Mouse (Mus musculus) CH12.LX (cell line): ENCODE measurements around the gene Fshr. TPM values are rescaled to one million over a fixed set of nuclear protein-coding genes. Genes with fewer than 3 reads are reported as not detected.

Experiments used
- DNase-seq: peaks from one replicate; pipeline ENCODE4 v3.0.0-alpha.2; 2013; ENCODE audit errors: extremely low read depth
- H3K27ac ChIP-seq: 2 replicates; pipeline ENCODE4 v1.5.1; 2012; ENCODE audit warnings: low read depth, mild to moderate bottlenecking, control low read depth, moderate library complexity; ENCODE audit not compliant: insufficient read depth
- H3K27me3 ChIP-seq: replicated peaks from 2 replicates; pipeline ENCODE3; 2012; ENCODE audit warnings: inconsistent platforms
- H3K36me3 ChIP-seq, 2 experiments: replicated peaks in 1 of 2; 2 replicates each; pipeline versions ENCODE3 to v1.6.1; 2012; ENCODE audit warnings: inconsistent platforms in 1 of 2, low read length in 1 of 2, mild to moderate bottlenecking in 1 of 2, mixed read lengths in 1 of 2, moderate library complexity in 1 of 2; ENCODE audit not compliant: control insufficient read depth in 1 of 2, insufficient read depth in 1 of 2
- H3K4me1 ChIP-seq, 2 experiments: 2 replicates each; pipeline ENCODE4 v1.6.1; 2012; ENCODE audit warnings: inconsistent platforms in 1 of 2, moderate library complexity in 1 of 2; ENCODE audit not compliant: insufficient read depth in 2 of 2, control insufficient read depth in 1 of 2
- H3K4me2 ChIP-seq: 2 replicates; pipeline ENCODE4 v1.6.1; 2012; ENCODE audit warnings: low read depth, mild to moderate bottlenecking, control low read depth; ENCODE audit not compliant: poor library complexity, insufficient read depth, severe bottlenecking
- H3K4me3 ChIP-seq, 3 experiments: fragments of 150-350 bp in 1 of 3; sonication (generic) in 1 of 3; replicated peaks in 1 of 3; 2 replicates each; pipeline versions ENCODE3 to v1.5.1; 2011 to 2012; ENCODE audit warnings: low read depth in 2 of 3, low read length in 2 of 3, mild to moderate bottlenecking in 2 of 3, moderate library complexity in 2 of 3, control low read depth in 1 of 3, improper control_type of control experiment in 1 of 3, inconsistent platforms in 1 of 3, mixed read lengths in 1 of 3; ENCODE audit not compliant: poor library complexity in 1 of 3
- H3K79me2 ChIP-seq: replicated peaks from 2 replicates; pipeline ENCODE4 v1.6.1; 2012; ENCODE audit warnings: mild to moderate bottlenecking, moderate library complexity; ENCODE audit not compliant: control insufficient read depth, poor library complexity, insufficient read depth, severe bottlenecking; ENCODE audit errors: extremely low read depth
- H3K9ac ChIP-seq: 2 replicates; pipeline ENCODE4 v1.6.1; 2012; ENCODE audit warnings: low read depth, mild to moderate bottlenecking, control low read depth, moderate library complexity; ENCODE audit not compliant: insufficient read depth
- H3K9me3 ChIP-seq: replicated peaks from 2 replicates; pipeline ENCODE3; 2012; ENCODE audit warnings: low read length, inconsistent platforms, mixed read lengths
- CHD1 ChIP-seq: IDR thresholded peaks from 2 replicates; pipeline ENCODE4 v1.6.1; 2012; ENCODE audit warnings: low read depth, low read length, improper control_type of control experiment, inconsistent platforms
- ELF1 ChIP-seq: IDR thresholded peaks from 2 replicates; pipeline ENCODE4 v1.6.1; 2014; ENCODE audit warnings: low read depth, mild to moderate bottlenecking, inconsistent platforms, low read length, improper control_type of control experiment
- ETS1 ChIP-seq: conservative IDR thresholded peaks from 2 replicates; pipeline ENCODE4 v1.6.1; 2012; ENCODE audit warnings: low read depth, mild to moderate bottlenecking, inconsistent platforms, low read length, improper control_type of control experiment, moderate library complexity
- GABPA ChIP-seq: IDR thresholded peaks from 2 replicates; pipeline ENCODE4 v1.6.1; 2012; ENCODE audit warnings: low read depth, low read length, improper control_type of control experiment, inconsistent platforms; ENCODE audit not compliant: insufficient replicate concordance
- JUN ChIP-seq: IDR thresholded peaks from 2 replicates; pipeline ENCODE4 v1.6.1; 2011; ENCODE audit warnings: low read depth, mild to moderate bottlenecking, low read length, improper control_type of control experiment, moderate library complexity; ENCODE audit not compliant: insufficient read depth
- JUND ChIP-seq: conservative IDR thresholded peaks from 2 replicates; pipeline ENCODE4 v1.6.1; 2011; ENCODE audit warnings: low read depth, low read length, improper control_type of control experiment
- MAFK ChIP-seq: IDR thresholded peaks from 2 replicates; pipeline ENCODE4 v1.6.1; 2011; ENCODE audit warnings: low read length, improper control_type of control experiment; ENCODE audit not compliant: insufficient replicate concordance
- MAX ChIP-seq: IDR thresholded peaks from 2 replicates; pipeline ENCODE4 v1.6.1; 2011; ENCODE audit warnings: low read length, improper control_type of control experiment
- MAZ ChIP-seq: IDR thresholded peaks from 2 replicates; pipeline ENCODE4 v1.6.1; 2012; ENCODE audit warnings: low read depth, mild to moderate bottlenecking, inconsistent platforms, low read length, improper control_type of control experiment, moderate library complexity
- MEF2A ChIP-seq: IDR thresholded peaks from 2 replicates; pipeline ENCODE4 v1.6.1; 2014; ENCODE audit warnings: low read depth, mild to moderate bottlenecking, inconsistent platforms, low read length, improper control_type of control experiment, borderline replicate concordance
- MXI1 ChIP-seq: IDR thresholded peaks from 2 replicates; pipeline ENCODE4 v1.6.1; 2011; ENCODE audit warnings: mild to moderate bottlenecking, low read depth, low read length, improper control_type of control experiment
- NRF1 ChIP-seq: IDR thresholded peaks from 2 replicates; pipeline ENCODE4 v1.6.1; 2014; ENCODE audit warnings: low read depth, mild to moderate bottlenecking, inconsistent platforms, low read length, improper control_type of control experiment, moderate library complexity
- POLR2A ChIP-seq: IDR thresholded peaks from 2 replicates; pipeline ENCODE4 v1.6.1; 2011; ENCODE audit warnings: low read depth, mild to moderate bottlenecking, improper control_type of control experiment, low read length
- POLR2AphosphoS2 ChIP-seq: IDR thresholded peaks from 2 replicates; pipeline ENCODE4 v1.6.1; 2011; ENCODE audit warnings: low read depth, low read length, improper control_type of control experiment
- RAD21 ChIP-seq: IDR thresholded peaks from 2 replicates; pipeline ENCODE4 v1.6.1; 2011; ENCODE audit warnings: low read depth, mild to moderate bottlenecking, low read length, improper control_type of control experiment, moderate library complexity
- RCOR1 ChIP-seq: conservative IDR thresholded peaks from 2 replicates; pipeline ENCODE4 v1.6.1; 2012; ENCODE audit warnings: low read depth, mild to moderate bottlenecking, inconsistent platforms, low read length, improper control_type of control experiment
- SIN3A ChIP-seq: IDR thresholded peaks from 2 replicates; pipeline ENCODE4 v1.6.1; 2012; ENCODE audit warnings: low read length, improper control_type of control experiment, inconsistent platforms
- SMC3 ChIP-seq: IDR thresholded peaks from 2 replicates; pipeline ENCODE4 v1.6.1; 2011; ENCODE audit warnings: low read depth, low read length, improper control_type of control experiment
- TCF12 ChIP-seq: IDR thresholded peaks from 2 replicates; pipeline ENCODE4 v1.6.1; 2014; ENCODE audit warnings: low read depth, mild to moderate bottlenecking, inconsistent platforms, low read length, improper control_type of control experiment
- USF1 ChIP-seq: IDR thresholded peaks from 2 replicates; pipeline ENCODE4 v1.6.1; 2014; ENCODE audit warnings: low read depth, mild to moderate bottlenecking, inconsistent platforms, low read length, improper control_type of control experiment
- USF2 ChIP-seq: conservative IDR thresholded peaks from 2 replicates; pipeline ENCODE4 v1.6.1; 2011; ENCODE audit warnings: low read depth, low read length, improper control_type of control experiment
- ZC3H11A ChIP-seq: IDR thresholded peaks from 2 replicates; pipeline ENCODE4 v1.6.1; 2012; ENCODE audit warnings: low read depth, mild to moderate bottlenecking, inconsistent platforms, low read length, improper control_type of control experiment
- ZMIZ1 ChIP-seq: IDR thresholded peaks from 2 replicates; pipeline ENCODE4 v1.6.1; 2012; ENCODE audit warnings: low read depth, mild to moderate bottlenecking, inconsistent platforms, low read length, improper control_type of control experiment
- ZNF384 ChIP-seq: IDR thresholded peaks from 2 replicates; pipeline ENCODE4 v1.6.1; 2012; ENCODE audit warnings: low read depth, low read length, improper control_type of control experiment, inconsistent platforms
- dilution Hi-C: fragments of 300-500 bp; cut with MboI; formaldehyde crosslinking; loops from 2 replicates; pipeline ENCODE4 v1.14.3; 2020; ENCODE audit warnings: low sequenced_read_pairs; ENCODE audit not compliant: extremely low pct_unique_long_range_greater_than_20kb, extremely low pct_ligation_motif_present
- in situ Hi-C: fragments of 300-500 bp; cut with MboI; formaldehyde crosslinking; loops from 3 replicates; pipeline ENCODE4 v1.14.3; 2019; ENCODE audit warnings: low sequenced_read_pairs, low pct_ligation_motif_present, low pct_unique_long_range_greater_than_20kb, mixed read lengths
- polyA plus RNA-seq: library from polyadenylated mRNA; unstranded; fragments of >175 nt; gene quantifications from 2 replicates; pipeline ENCODE4 v1.2.1, GENCODE M21; 2012; ENCODE audit warnings: low read depth; ENCODE audit not compliant: insufficient read length
- total RNA-seq, 2 experiments: library from RNA; depleted of rRNA; stranded (reverse); fragments of 300-350 nt in 1 of 2; fragments of >200 nt in 1 of 2; gene quantifications; 2 replicates each; pipeline ENCODE4 v1.2.3; 2012 to 2014

Gene Fshr
- total and polyA plus RNA-seq, 3 experiments, result not detected

- Histone ChIP-seq H3K27me3 (no peaks in the 10 kb centered on the region), H3K4me3 (no peak overlapping the region), H3K79me2 (no peaks in the 10 kb centered on the region)
- dilution Hi-C loops, result no loop called here
- TF ChIP-seq ZC3H11A (no peak), ETS1 (no peak), JUND (no peak), POLR2A (no peak), ELF1 (no peak), USF2 (no peak), USF1 (no peak), MAX (no peak), MAFK (no peak), MXI1 (no peak)
- TF ChIP-seq, all 38 proteins: peak for 0
- peak; percentile 10 for DNase-seq
- peaks cover 0 to 10% of the 10 kb centered on the region in 2 experiments; a peak in 1 of 4 replicates for H3K4me1 ChIP-seq
- H3K9me3 ChIP-seq, result no peaks in the 10 kb centered on the region
- H3K36me3 ChIP-seq, result no peaks in the 10 kb centered on the region
- in situ Hi-C loops, result no loop called here
- no peak overlapping the region for H3K27ac ChIP-seq
- H3K9ac ChIP-seq, result no peak overlapping the region
- no peak overlapping the region for H3K4me2 ChIP-seq
These were observed 136.0 kb downstream of the Fshr start for GRCm38 (mm10) chr17:89064327-89065095.

GRCm38 (mm10) chr17:89062348-89062949, 138.0 kb downstream of the Fshr start:
- in situ Hi-C loops, result no loop called here
- Histone ChIP-seq H3K36me3 (no peaks in the 10 kb centered on the region), H3K4me1 (peaks cover 0 to 10% of the 10 kb centered on the region in 2 experiments; a peak in 1 of 4 replicates)

GRCm38 (mm10) chr17:89051031-89051563, 149.4 kb downstream of the Fshr start:
- Histone ChIP-seq H3K4me2 (no peak overlapping the region), H3K79me2 (no peaks in the 10 kb centered on the region), H3K36me3 (no peaks in the 10 kb centered on the region), H3K4me3 (no peak overlapping the region), H3K9me3 (no peaks in the 10 kb centered on the region), H3K9ac (no peak overlapping the region), H3K27me3 (no peaks in the 10 kb centered on the region), H3K27ac (no peak overlapping the region), H3K4me1 (no peaks in the 10 kb centered on the region)
- in situ Hi-C loops, result no loop called here
- dilution Hi-C loops, result no loop called here
- DNase-seq, result no peak
- TF ChIP-seq GABPA (no peak), MEF2A (no peak), SMC3 (no peak), ZNF384 (no peak), ETS1 (no peak), TCF12 (no peak), ZMIZ1 (no peak), MAZ (no peak), RCOR1 (no peak), JUND (no peak), SIN3A (no peak), NRF1 (no peak), RAD21 (no peak), ELF1 (no peak), JUN (no peak), MAFK (no peak)

More at GRCm38 (mm10) chr17:89062348-89062949, 138.0 kb downstream of the Fshr start:
- DNase-seq, result no peak
- H3K9me3 ChIP-seq, result no peaks in the 10 kb centered on the region
- TF ChIP-seq POLR2AphosphoS2 (no peak), CHD1 (no peak)
- no peak overlapping the region for H3K4me2 ChIP-seq
- H3K4me3 ChIP-seq, result no peak overlapping the region
- H3K27ac ChIP-seq, result no peak overlapping the region
- no peaks in the 10 kb centered on the region for H3K79me2 ChIP-seq
- no peak overlapping the region for H3K9ac ChIP-seq
- dilution Hi-C loops, result no loop called here
- H3K27me3 ChIP-seq, result no peaks in the 10 kb centered on the region
